Mouse (Mus musculus) G1E (cell line): Measurements from ENCODE around the gene Rarg.

Experiments used
- CTCF ChIP-seq: IDR thresholded peaks from 2 replicates; pipeline ENCODE4 v1.5.1; 2012; ENCODE audit warnings: low read depth, low read length, inconsistent platforms, mixed read lengths
- GATA1 ChIP-seq: IDR thresholded peaks from 2 replicates; pipeline ENCODE4 v1.6.1; 2012; ENCODE audit warnings: borderline replicate concordance, low read length, inconsistent platforms, mixed read lengths
- POLR2AphosphoS5 ChIP-seq: IDR thresholded peaks from 2 replicates; pipeline ENCODE4 v1.6.1; 2012; ENCODE audit warnings: low read depth, low read length, inconsistent platforms; ENCODE audit not compliant: insufficient replicate concordance
- TAL1 ChIP-seq: conservative IDR thresholded peaks from 2 replicates; pipeline ENCODE4 v1.6.1; 2012; ENCODE audit warnings: low read depth, low read length, inconsistent platforms, mixed read lengths

GRCm38 (mm10) chr15:102279783-102280520 lies 22.6 kb upstream of the Rarg start:
- no peak for TF ChIP-seq CTCF
- TF ChIP-seq GATA1 = no peak
- TF ChIP-seq TAL1 = no peak
- no peak for TF ChIP-seq POLR2AphosphoS5
